Mouse (Mus musculus): ENCODE measurements around the gene Trub1.

Trub1 gene

GRCm38 (mm10) chr19:57452492-57453217, at the start of gene Trub1:
Gene Trub1 (plus strand): TSS chr19:57452912.
- DNase-seq, result peak; percentile 84 to 90

- peak; percentile 68 to 79 for DNase-seq
Observed at GRCm38 (mm10) chr19:57403700-57404501, 48.8 kb upstream of the Trub1 start.

DNA sequence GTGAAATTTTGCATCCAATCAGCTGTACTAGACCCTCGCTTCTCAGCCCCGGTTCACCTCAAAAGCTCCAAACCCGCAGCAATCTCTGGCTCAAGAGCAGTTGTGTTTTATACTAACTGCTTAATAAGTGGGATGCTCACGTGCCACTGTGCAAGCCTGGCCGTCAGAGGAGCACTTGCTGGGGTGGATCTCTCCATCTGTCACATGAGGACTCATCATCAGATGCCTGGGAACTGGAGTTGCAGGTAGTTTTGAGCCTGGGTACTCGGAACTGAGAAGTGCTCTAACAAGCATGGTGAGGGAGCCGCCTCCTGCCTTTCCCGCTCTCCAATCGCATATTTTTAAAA, 48.2 kb upstream of the Trub1 start:
- DNase-seq, result peak in 1 of 2 experiments; percentile 12

GRCm38 (mm10) chr19:57407947-57408346, 44.8 kb upstream of the Trub1 start:
- no peak for DNase-seq

- peak; percentile 73 to 75 for DNase-seq
Observed at GRCm38 (mm10) chr19:57411375-57412196, 41.1 kb upstream of the Trub1 start.

DNA sequence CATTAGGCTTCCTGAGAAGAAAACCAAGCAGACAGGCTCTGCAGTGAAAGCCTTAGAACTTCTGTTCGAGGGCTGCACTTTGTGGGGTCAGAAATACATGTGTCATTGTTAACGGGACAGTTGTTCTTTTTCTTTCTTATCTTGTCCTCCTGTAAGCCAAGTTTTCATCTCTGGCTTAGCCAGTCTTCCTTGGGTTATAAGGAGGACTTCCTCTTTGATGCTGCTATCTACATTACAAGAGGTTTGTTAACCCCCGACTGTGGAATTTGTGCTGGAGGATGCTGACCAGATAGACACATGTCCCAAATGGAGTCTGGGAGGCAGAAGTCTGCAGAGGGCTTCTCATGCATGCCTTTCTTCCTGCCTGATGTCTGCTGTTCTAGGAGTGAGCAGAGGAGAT, 39.5 kb upstream of the Trub1 start:
- no peak for DNase-seq

- no peak for DNase-seq
Observed at GRCm38 (mm10) chr19:57413918-57414317, 38.8 kb upstream of the Trub1 start.

DNA sequence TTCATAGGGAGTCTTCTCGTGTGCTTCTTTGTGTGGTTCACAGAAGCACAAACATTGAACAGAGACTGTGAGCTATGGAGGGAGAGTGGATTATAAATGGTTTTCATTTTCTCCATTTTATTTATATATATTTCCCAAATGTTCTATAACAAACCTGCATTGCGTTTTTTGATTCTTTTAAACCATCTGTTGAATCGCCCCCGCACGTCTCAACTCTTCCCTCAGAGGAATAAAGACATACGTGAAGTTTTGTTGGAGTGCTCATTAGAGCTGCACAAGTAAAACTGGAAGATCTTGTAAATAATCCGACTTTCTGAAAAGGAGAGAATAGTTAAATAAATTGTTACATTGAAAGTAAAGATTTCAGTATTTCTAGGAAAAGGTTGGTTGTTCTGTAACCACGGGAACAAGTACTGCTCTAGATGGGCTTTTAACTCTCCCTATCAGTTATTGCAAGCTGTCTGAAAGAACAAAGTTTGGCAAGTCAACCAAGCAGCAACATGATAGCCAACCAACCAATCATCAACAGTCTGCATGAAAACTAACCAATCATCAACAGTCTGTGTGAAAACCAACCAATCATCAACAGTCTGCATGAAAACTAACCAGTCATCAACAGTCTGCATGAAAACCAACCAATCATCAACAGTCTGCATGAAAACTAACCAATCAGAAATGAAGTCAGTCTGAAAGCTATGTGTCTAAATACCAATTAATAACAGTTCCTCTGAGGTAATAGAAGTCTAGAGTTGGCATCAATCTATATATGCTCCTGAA, 37.5 kb upstream of the Trub1 start:
- no peak for DNase-seq

DNA sequence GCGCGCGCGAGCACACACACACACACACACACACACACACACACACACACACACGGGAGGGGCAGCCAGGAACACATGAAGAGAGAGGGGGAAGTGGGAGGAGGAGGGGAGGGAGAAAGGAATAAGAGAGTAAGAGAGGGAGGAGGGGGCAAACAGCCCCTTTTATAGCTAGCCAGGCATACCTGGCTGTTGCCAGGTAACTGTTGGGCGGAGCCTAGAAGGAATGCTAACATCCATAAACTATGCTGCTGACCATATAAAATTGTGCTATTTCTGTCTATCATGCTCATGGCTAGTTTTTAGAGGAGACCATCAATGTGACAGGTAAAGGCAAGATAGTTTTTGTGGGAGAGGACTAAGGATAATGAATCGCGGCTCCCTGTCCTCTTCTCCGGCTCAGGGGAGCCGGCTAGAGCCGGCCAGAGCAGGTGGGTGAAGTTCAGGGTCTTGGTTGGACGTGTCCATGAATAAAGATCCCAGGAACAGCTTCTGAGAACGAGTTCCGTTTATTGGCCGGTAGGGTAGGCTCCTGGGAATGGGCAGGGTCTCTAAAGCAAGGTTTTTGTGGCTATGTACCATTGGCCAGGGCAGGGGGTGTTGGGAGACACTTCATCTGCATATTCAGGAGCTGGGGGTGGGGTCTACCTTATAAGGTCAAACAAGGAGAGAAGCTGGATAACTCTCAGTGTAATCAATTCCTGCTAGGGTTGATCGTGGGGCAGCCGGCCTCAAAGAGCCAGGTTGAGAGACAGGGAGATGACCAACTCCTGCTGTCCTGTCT, 34.7 kb upstream of the Trub1 start:
- DNase-seq, result no peak

- no peak for DNase-seq
Observed at GRCm38 (mm10) chr19:57423402-57423801, 29.3 kb upstream of the Trub1 start.

DNA sequence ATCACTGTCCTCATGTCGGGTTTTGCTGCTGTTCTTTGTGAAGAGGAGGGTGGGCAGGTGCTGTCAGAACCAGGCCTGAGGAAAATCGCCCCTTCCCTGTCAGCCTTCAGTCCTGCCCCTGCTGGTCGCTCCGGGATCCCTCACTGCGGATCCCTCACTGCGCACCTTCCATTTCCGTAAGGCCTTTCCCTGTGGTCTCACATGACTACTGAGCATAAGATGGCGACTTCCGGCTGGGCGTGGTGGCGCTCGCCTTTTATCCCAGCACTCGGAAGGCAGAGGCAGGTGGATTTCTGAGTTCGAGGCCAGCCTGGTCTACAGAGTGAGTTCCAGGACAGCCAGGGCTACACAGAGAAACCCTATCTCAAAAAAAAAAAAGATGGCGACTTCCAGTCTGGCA, 27.4 kb upstream of the Trub1 start:
- no peak for DNase-seq

DNA sequence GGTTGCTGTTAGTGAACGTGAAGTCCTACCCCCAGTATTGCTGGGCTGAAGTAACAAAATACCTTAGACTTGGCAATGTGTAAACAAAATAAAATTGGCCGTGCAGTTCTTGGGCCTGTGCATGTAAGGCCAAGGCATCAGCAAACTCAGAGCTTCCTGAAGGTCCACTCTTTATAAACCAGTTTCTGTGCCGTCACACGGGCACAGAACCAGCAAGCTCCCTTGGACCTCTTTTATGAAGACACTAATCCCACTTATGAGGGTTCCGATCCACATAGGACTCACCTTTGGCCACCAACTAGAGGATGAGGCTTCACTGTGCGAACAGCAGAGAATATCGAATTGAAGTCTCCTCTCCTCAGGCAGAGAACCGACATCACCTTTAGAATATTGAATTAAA, 25.9 kb upstream of the Trub1 start:
- no peak for DNase-seq

- DNase-seq, result no peak
Observed at GRCm38 (mm10) chr19:57427756-57428438, 24.8 kb upstream of the Trub1 start.

DNA sequence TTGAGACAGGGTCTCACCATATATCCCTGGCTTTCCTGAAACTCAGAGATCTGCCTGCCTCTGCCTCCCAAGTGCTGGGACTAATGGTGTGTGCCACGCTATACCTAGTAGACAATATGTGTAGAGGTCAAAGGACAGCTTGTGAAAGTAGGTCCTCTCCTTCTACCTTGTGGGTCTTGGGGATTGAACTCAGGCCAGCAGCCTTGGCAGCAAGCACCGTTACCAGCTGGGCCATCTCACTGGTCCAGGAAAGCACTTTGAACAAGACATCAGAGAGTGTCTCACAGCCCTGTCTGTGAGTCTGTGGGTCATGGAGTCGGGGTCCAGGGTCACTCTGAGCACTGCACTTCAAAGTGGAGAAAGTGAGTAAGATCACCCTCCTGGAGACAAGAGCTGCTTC, 24.1 kb upstream of the Trub1 start:
- no peak for DNase-seq

- no peak for DNase-seq
Observed at GRCm38 (mm10) chr19:57429926-57430325, 22.8 kb upstream of the Trub1 start.

DNA sequence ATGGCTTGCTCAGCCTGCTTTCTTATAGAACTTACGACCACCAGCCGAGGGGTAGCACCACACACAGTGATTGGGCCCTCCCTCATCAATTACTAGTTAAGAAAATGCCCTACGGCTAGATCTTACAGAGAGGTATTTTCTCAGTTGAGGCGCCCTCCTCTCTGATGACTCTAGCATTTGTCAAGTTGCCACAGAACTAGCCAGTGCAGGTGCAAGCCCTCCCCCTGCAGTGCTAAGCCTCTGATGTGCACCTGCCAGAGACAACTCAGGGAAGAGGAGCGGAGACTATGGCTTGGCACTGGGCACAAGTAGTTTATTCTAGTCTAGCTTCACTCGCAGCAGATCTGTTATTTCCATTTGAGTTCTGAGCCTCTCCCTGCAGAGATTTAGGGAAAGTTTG, 21.2 kb upstream of the Trub1 start:
- DNase-seq, result no peak

DNA sequence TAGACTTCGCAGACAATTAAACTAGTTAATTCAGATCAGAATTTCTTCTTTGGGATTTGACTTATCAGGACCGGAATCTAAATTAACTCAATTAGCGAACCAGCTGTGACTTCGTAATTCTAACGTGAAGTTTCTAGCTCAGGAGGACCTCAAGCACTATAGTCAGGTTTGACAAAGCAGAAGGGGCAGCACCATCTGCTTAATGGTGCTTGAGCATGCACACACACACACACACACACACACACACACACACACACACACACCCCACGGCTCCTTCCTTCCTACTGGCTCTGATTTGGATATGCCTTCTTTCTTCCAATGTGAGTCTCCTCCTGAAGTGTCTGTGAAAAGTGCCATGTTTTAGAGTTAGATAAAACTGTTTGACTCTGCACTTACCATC, 18.7 kb upstream of the Trub1 start:
- DNase-seq, result no peak

DNA sequence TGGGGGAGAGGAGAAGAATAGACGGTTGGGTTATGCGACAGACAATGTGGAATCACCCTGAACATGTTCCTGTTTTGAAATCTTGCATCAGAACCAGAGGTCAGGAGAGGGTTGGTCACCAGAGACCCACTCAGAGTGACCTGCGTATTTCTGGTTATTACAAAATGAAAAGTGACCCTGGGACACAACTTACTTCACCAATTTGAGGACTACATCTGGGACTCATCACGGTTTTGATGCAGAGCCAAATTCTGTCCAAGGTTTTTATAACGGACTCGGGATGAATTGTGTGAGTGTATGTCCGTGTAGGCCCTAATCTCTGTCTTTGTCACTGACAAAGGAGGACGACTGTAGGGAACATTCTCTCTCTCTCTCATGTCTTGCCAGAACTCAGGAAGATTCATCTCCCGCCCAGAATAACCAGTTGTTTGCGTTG, 16.1 kb upstream of the Trub1 start:
- no peak for DNase-seq

- no peak for DNase-seq
Observed at GRCm38 (mm10) chr19:57437042-57437441, 15.7 kb upstream of the Trub1 start.

DNA sequence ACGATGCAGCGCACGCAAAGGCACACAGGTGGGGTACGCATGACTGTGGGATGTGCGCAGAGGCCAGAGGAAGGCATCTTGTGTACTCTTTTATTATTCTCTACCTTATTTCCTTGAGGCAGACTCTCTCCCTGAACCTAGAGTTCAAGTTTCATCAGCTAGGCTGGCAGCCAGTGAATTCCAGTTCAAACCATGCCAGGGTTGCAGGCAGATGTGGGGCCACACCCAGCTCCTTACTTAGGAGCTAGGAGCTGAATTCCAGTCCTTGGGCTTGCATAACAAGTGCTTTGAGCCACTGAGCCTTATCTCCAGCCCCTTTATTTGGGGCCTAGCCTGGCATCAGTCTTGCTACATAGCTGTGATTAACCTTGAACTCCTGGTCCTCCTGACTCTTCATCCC, 13.4 kb upstream of the Trub1 start:
- DNase-seq, result no peak

- no peak for DNase-seq
Observed at GRCm38 (mm10) chr19:57441501-57441900, 11.2 kb upstream of the Trub1 start.

Data from cerebellum, adult 18-20 months (tissue).